Mouse (Mus musculus) hindbrain, embryonic 16.5 days (tissue): ENCODE measurements at regions not wholly inside any gene's neighbourhood (a gene's known extent, or its start where the extent isn't known, plus 50 kb on each side); places are given as distances from the start of the nearest gene placed in this dataset.

ENCODE experiments used
- ATAC-seq: fragments of 200-750 bp; cut with Nextera tagmentation; 2 replicates; pipeline ENCODE4 v1.8.0; 2017; ENCODE audit warnings: moderate TSS enrichment, moderate library complexity
- H3K27ac ChIP-seq: fragments of 300-500 bp; sonication (generic); 2 replicates; pipeline ENCODE4 v1.5.1; 2014; ENCODE audit warnings: low read depth, mild to moderate bottlenecking, control low read depth, low read length, moderate library complexity
- H3K27me3 ChIP-seq: fragments of 300-500 bp; sonication (generic); replicated peaks from 2 replicates; pipeline ENCODE4 v1.6.1; 2014; ENCODE audit warnings: low read length; ENCODE audit not compliant: control insufficient read depth, insufficient read depth
- H3K36me3 ChIP-seq: fragments of 300-500 bp; sonication (generic); 2 replicates; pipeline ENCODE4 v1.6.1; 2014; ENCODE audit warnings: mild to moderate bottlenecking, low read length, moderate library complexity, mixed read lengths; ENCODE audit not compliant: control insufficient read depth, insufficient read depth
- H3K4me1 ChIP-seq: fragments of 300-500 bp; sonication (generic); 2 replicates; pipeline ENCODE4 v1.6.1; 2014; ENCODE audit warnings: low read depth, low read length; ENCODE audit not compliant: control insufficient read depth, insufficient read depth
- H3K4me2 ChIP-seq: fragments of 300-500 bp; sonication (generic); 2 replicates; pipeline ENCODE4 v1.6.1; 2014; ENCODE audit warnings: mild to moderate bottlenecking, low read length, control low read depth, moderate library complexity
- H3K4me3 ChIP-seq: fragments of 300-500 bp; sonication (generic); 2 replicates; pipeline ENCODE4 v1.5.1; 2014; ENCODE audit warnings: mild to moderate bottlenecking, low read length, control low read depth, moderate library complexity
- H3K9ac ChIP-seq: fragments of 300-500 bp; sonication (generic); 2 replicates; pipeline ENCODE4 v1.6.1; 2014; ENCODE audit warnings: low read depth, mild to moderate bottlenecking, control low read depth, low read length, moderate library complexity
- H3K9me3 ChIP-seq: fragments of 300-500 bp; sonication (generic); 2 replicates; pipeline ENCODE4 v1.6.1; 2014; ENCODE audit warnings: mild to moderate bottlenecking, low read length, moderate library complexity; ENCODE audit not compliant: control insufficient read depth
- WGBS: fragments of 180-500 bp; shearing (Covaris S2); extraction: QIAGEN DNeasy Blood & Tissue Kit; methylation state at CpG from one replicate; pipeline ENCODE4 v1.1.7; 2014; 5-methylcytosine and 5-hydroxymethylcytosine counted together

- no peaks in the 10 kb centered on the region for H3K27me3 ChIP-seq
- no peak overlapping the region for H3K27ac ChIP-seq
- H3K4me1 ChIP-seq: no peaks in the 10 kb centered on the region
- no peaks in the 10 kb centered on the region for H3K9me3 ChIP-seq
- no peak for ATAC-seq
- no peaks in the 10 kb centered on the region for H3K36me3 ChIP-seq
- H3K4me2 ChIP-seq: no peak overlapping the region
- WGBS: 77% methylated on average over 4 of the region's 4 CpGs
- H3K4me3 ChIP-seq: no peak overlapping the region
- no peak overlapping the region for H3K9ac ChIP-seq
Observed at GRCm38 (mm10) chr2:10307376-10307775, 62.9 kb upstream of the Sfmbt2 start.

- Histone ChIP-seq H3K4me1 (0 out of 2 replicates have a peak, but pooled peaks cover 2% of the 10 kb centered on the region), H3K27ac (no peak overlapping the region), H3K27me3 (no peaks in the 10 kb centered on the region), H3K4me3 (no peak overlapping the region), H3K9ac (no peak overlapping the region), H3K4me2 (no peak overlapping the region), H3K36me3 (no peaks in the 10 kb centered on the region), H3K9me3 (no peaks in the 10 kb centered on the region)
- no peak for ATAC-seq
- 72% methylated on average over 5 of the region's 5 CpGs for WGBS
Observed at GRCm38 (mm10) chr2:10309656-10310055, 60.7 kb upstream of the Sfmbt2 start.

- Histone ChIP-seq H3K4me3 (no peak overlapping the region), H3K27me3 (no peaks in the 10 kb centered on the region), H3K4me1 (0 out of 2 replicates have a peak, but pooled peaks cover 2% of the 10 kb centered on the region), H3K36me3 (no peaks in the 10 kb centered on the region), H3K27ac (no peak overlapping the region), H3K9ac (no peak overlapping the region), H3K9me3 (no peaks in the 10 kb centered on the region), H3K4me2 (no peak overlapping the region)
- WGBS: 79% methylated on average over 14 of the region's 14 CpGs
- no peak for ATAC-seq
Observed at GRCm38 (mm10) chr2:10311719-10312118, 58.6 kb upstream of the Sfmbt2 start.

GRCm38 (mm10) chr2:10312398-10312797 is 57.9 kb upstream of the Sfmbt2 start:
- Histone ChIP-seq H3K36me3 (no peaks in the 10 kb centered on the region), H3K27me3 (no peaks in the 10 kb centered on the region), H3K4me1 (0 out of 2 replicates have a peak, but pooled peaks cover 2% of the 10 kb centered on the region), H3K9ac (no peak overlapping the region), H3K9me3 (no peaks in the 10 kb centered on the region), H3K4me3 (no peak overlapping the region), H3K4me2 (no peak overlapping the region), H3K27ac (no peak overlapping the region)
- ATAC-seq: no peak; the same call in 1 of the 2 replicates
- 63% methylated on average over 7 of the region's 7 CpGs for WGBS

GRCm38 (mm10) chr2:10314251-10315243 is 55.8 kb upstream of the Sfmbt2 start:
- peak; percentile 55 for ATAC-seq
- Histone ChIP-seq H3K9me3 (no peaks in the 10 kb centered on the region), H3K36me3 (no peaks in the 10 kb centered on the region), H3K4me1 (0 out of 2 replicates have a peak, but pooled peaks cover 2% of the 10 kb centered on the region), H3K4me2 (no peak overlapping the region), H3K27ac (no peak overlapping the region), H3K9ac (no peak overlapping the region), H3K27me3 (no peaks in the 10 kb centered on the region), H3K4me3 (no peak overlapping the region)
- 53% methylated on average over 14 of the region's 14 CpGs for WGBS

GRCm38 (mm10) chr2:10316347-10316746 is 54.0 kb upstream of the Sfmbt2 start:
- no peaks in the 10 kb centered on the region for H3K27me3 ChIP-seq
- WGBS: 88% methylated on average over 5 of the region's 5 CpGs
- H3K4me3 ChIP-seq: no peak overlapping the region
- H3K36me3 ChIP-seq: no peaks in the 10 kb centered on the region
- no peak overlapping the region for H3K27ac ChIP-seq
- no peak for ATAC-seq
- no peak overlapping the region for H3K9ac ChIP-seq
- peaks cover 2% of the 10 kb centered on the region; the same call in 1 of the 2 replicates for H3K4me1 ChIP-seq
- H3K4me2 ChIP-seq: no peak overlapping the region
- H3K9me3 ChIP-seq: no peaks in the 10 kb centered on the region

- peaks cover 2% of the 10 kb centered on the region; the same call in 1 of the 2 replicates for H3K4me1 ChIP-seq
- no peaks in the 10 kb centered on the region for H3K36me3 ChIP-seq
- H3K9ac ChIP-seq: no peak overlapping the region
- no peaks in the 10 kb centered on the region for H3K9me3 ChIP-seq
- WGBS: 97% methylated on average over 10 of the region's 10 CpGs
- no peak for ATAC-seq
- no peak overlapping the region for H3K27ac ChIP-seq
- no peaks in the 10 kb centered on the region for H3K27me3 ChIP-seq
- no peak overlapping the region for H3K4me3 ChIP-seq
- H3K4me2 ChIP-seq: no peak overlapping the region
Observed at GRCm38 (mm10) chr2:10318166-10318768, 52.0 kb upstream of the Sfmbt2 start.
